ENCODE assay signal across 25 mouse cellular contexts in the genomic region with DNA sequence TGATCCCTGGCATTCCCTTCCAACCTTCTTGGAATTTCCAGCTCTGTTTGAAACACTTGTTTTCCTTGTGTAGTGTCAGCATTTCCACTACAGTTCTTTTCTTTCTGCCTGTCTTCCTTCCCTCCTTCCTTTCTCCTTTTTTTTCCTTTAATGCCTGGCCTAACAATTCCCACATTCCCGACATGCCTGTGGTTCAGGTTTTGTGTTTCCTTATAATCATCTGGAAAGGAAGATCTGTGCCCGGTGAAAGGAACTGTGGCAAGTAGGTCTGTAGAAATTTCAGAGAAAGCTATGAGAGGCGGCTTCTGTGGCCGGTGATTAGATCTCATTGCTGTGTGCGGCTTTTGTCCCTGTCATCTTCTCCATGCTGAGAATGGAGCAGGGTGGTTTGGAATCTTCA.
A peak's percentile ranks its signal among the peaks of the same experiment; 100 is the strongest.
DNase-seq lines count a peak whose midpoint lies in the region; ATAC-seq and TF ChIP-seq lines count a peak whose summit lies in the region.
"Had no signal": no experiment of that assay in that cellular context is flagged by ENCODE, and none has a peak within 500 bp of the region (broad histone marks: within the 10 kb centered on the region; RNA-seq: fewer than 3 reads in every experiment).

No protein-coding gene starts in this region.

- no peak for DNase-seq in heart, embryonic 10.5 days (ENCODE audit: low spot score)
- DNase-seq in heart, postnatal 25 days (ENCODE audit: low spot score) = no peak
- DNase-seq in heart, postnatal 36 days = no peak
- DNase-seq in Muller cell, postnatal 12 days (ENCODE audit: inconsistent ontology term) = peak; percentile 52
- DNase-seq: cerebellum, adult 18-20 months; cerebellum, postnatal 10 days; gastrocnemius, postnatal 36 days; kidney, adult 18-20 months; kidney, postnatal 25 days; lung, embryonic 14.5 days; lung, postnatal 14 days; midbrain, embryonic 14.5 days; right cerebral cortex, postnatal 25 days; spleen, adult 18-20 months; thymus, postnatal 14 days had no signal

- H3ac ChIP-seq in myocyte (ENCODE audit: control insufficient read depth, insufficient read length) = no peak overlapping the region

- H3K27ac ChIP-seq in heart, embryonic 10.5 days = peak overlapping the region; percentile 70
- H3K27ac ChIP-seq in heart, embryonic 15.5 days = peak overlapping the region; percentile 54
- H3K27ac ChIP-seq: kidney, embryonic 15.5 days; left cerebral cortex, adult 2 months; limb, embryonic 12.5 days; liver, embryonic 15.5 days had no signal

- TF ChIP-seq POLR2A in myocyte (IDR thresholded peaks at IDR 0.05; ENCODE audit: insufficient read length, low read depth) = no peak

- H3K4me2 ChIP-seq in heart, embryonic 15.5 days = no peak overlapping the region
- peak overlapping the region; percentile 29 for H3K4me2 ChIP-seq in myocyte (ENCODE audit: low read depth)
- H3K4me2 ChIP-seq: kidney, embryonic 15.5 days; limb, embryonic 12.5 days; liver, embryonic 15.5 days; lung, embryonic 14.5 days had no signal

- no peak overlapping the region for H3K4me3 ChIP-seq in heart, embryonic 10.5 days
- H3K4me3 ChIP-seq in heart, embryonic 15.5 days = no peak overlapping the region
- no peak overlapping the region for H3K4me3 ChIP-seq in myocyte
- H3K4me3 ChIP-seq: kidney, embryonic 15.5 days; left cerebral cortex, adult 2 months; limb, embryonic 12.5 days; liver, embryonic 15.5 days had no signal

- no peaks in the 10 kb centered on the region for H3K9me3 ChIP-seq in heart, embryonic 10.5 days
- H3K9me3 ChIP-seq in heart, embryonic 15.5 days (replicated peaks) = no peaks in the 10 kb centered on the region
- H3K9me3 ChIP-seq: kidney, embryonic 15.5 days; limb, embryonic 12.5 days; liver, embryonic 15.5 days had no signal

- WGBS in heart, embryonic 10.5 days = 70% methylated on average over 5 of the region's 5 CpGs
- WGBS in heart, embryonic 15.5 days = 62% methylated on average over 5 of the region's 5 CpGs

- H3K9ac ChIP-seq in heart, embryonic 15.5 days = no peak overlapping the region
- H3K9ac ChIP-seq: kidney, embryonic 15.5 days; limb, embryonic 12.5 days; liver, embryonic 15.5 days; lung, embryonic 14.5 days had no signal

- no peaks in the 10 kb centered on the region for H3K27me3 ChIP-seq in heart, embryonic 10.5 days (ENCODE audit: insufficient read depth, poor library complexity, severe bottlenecking)
- no peaks in the 10 kb centered on the region for H3K27me3 ChIP-seq in heart, embryonic 15.5 days
- H3K27me3 ChIP-seq in myocyte (ENCODE audit: control insufficient read depth, insufficient read depth, insufficient read length) = no peaks in the 10 kb centered on the region
- H3K27me3 ChIP-seq: CH12.LX; kidney, embryonic 15.5 days; limb, embryonic 12.5 days; liver, embryonic 15.5 days had no signal

- intact Hi-C loops in heart, postnatal 25 days (cut with DNase I) = loop anchor here (5.0 kb wide), 1 partner anchor 138 kb away; the partner anchor contains the start of gene Camk2d
- intact Hi-C loops in heart, postnatal 36 days (cut with DNase I) = no loop called here

- peaks cover 7% of the 10 kb centered on the region for H3K36me3 ChIP-seq in heart, embryonic 10.5 days
- no peaks in the 10 kb centered on the region for H3K36me3 ChIP-seq in heart, embryonic 15.5 days
- no peaks in the 10 kb centered on the region for H3K36me3 ChIP-seq in myocyte (ENCODE audit: control insufficient read depth, insufficient read depth)
- H3K36me3 ChIP-seq: kidney, embryonic 15.5 days; limb, embryonic 12.5 days; liver, embryonic 15.5 days had no signal

- peaks cover 17% of the 10 kb centered on the region for H3K4me1 ChIP-seq in heart, embryonic 10.5 days
- peaks cover 28% of the 10 kb centered on the region for H3K4me1 ChIP-seq in heart, embryonic 15.5 days (replicated peaks)
- H3K4me1 ChIP-seq: kidney, embryonic 15.5 days; limb, embryonic 12.5 days; liver, embryonic 15.5 days had no signal

- ATAC-seq in heart, embryonic 15.5 days (replicated peaks; ENCODE audit: insufficient number of reproducible peaks, insufficient read depth, low FRiP score, low read depth) = no peak
- no peak for ATAC-seq in granulocyte monocyte progenitor cell, adult 5-6 weeks (replicated peaks; ENCODE audit: poor library complexity, severe bottlenecking)
- ATAC-seq: forebrain, embryonic 14.5 days; hindbrain, embryonic 16.5 days had no signal

- peaks cover 4% of the 10 kb centered on the region for H3K79me2 ChIP-seq in myocyte (ENCODE audit: control insufficient read depth, insufficient read depth)

TF ChIP-seq in myocyte, 11 proteins besides CTCF, POLR2A, EP300 and RAD21:
- no peak for TF ChIP-seq CEBPB (IDR thresholded peaks at IDR 0.05; ENCODE audit: insufficient read depth, poor library complexity, severe bottlenecking)
- no peak for TF ChIP-seq MAX (IDR thresholded peaks at IDR 0.05; ENCODE audit: low read depth)
- no peak for TF ChIP-seq E2F4 (IDR thresholded peaks at IDR 0.05; ENCODE audit: insufficient read depth)
- no peak for TF ChIP-seq TCF3 (IDR thresholded peaks at IDR 0.05; ENCODE audit: insufficient read length, low read depth)
- no peak for TF ChIP-seq TCF12 (IDR thresholded peaks at IDR 0.05; ENCODE audit: insufficient read depth, poor library complexity, severe bottlenecking)
- TF ChIP-seq SRF (IDR thresholded peaks at IDR 0.05; ENCODE audit: control insufficient read depth, insufficient read length, low read depth) = no peak
- TF ChIP-seq REST (IDR thresholded peaks at IDR 0.05; ENCODE audit: insufficient read depth, insufficient read length) = no peak
- no peak for TF ChIP-seq MYOG (IDR thresholded peaks at IDR 0.05; ENCODE audit: control insufficient read depth in 1 of 3, insufficient read depth in 1 of 3, insufficient read length in 2 of 3, low read depth in 2 of 3)
- no peak for TF ChIP-seq POLR2AphosphoS2 (IDR thresholded peaks at IDR 0.05; ENCODE audit: insufficient read length, low read depth)
